Mouse (Mus musculus) Patski (cell line): ENCODE results near the gene Uqcc2. TPM values are rescaled to one million over a fixed set of nuclear protein-coding genes. Genes with fewer than 3 reads are reported as not detected.

Source experiments
- ATAC-seq: fragments of 100-300 bp; one replicate; pipeline ENCODE4 v1.8.0; 2021
- CTCF ChIA-PET: fragments of 350-600 bp; sonication (Branson Sonifier 250); formaldehyde crosslinking; loops from one replicate; lab custom pipeline; 2022; ENCODE audit warnings: inconsistent platforms; lab: Charles Lee
- POLR2A ChIA-PET: fragments of 350-600 bp; sonication (Branson Sonifier 250); formaldehyde crosslinking; loops from one replicate; lab custom pipeline; 2022; ENCODE audit warnings: antibody characterized with exemption, inconsistent platforms; lab: Charles Lee
- DNase-seq: peaks from one replicate; pipeline ENCODE4 v3.0.0-alpha.2; 2011; ENCODE audit warnings: low read depth, low spot score
- H3K27me3 ChIP-seq: fragments of 371-371 bp; one replicate; pipeline ENCODE4 v1.5.1; 2021
- CTCF ChIP-seq: fragments of 100-300 bp; IDR thresholded peaks from one replicate; pipeline ENCODE4 v1.5.1; 2021
- in situ Hi-C: fragments of 300-500 bp; cut with MboI; formaldehyde crosslinking; loops from 3 replicates; pipeline ENCODE4 v1.11.1; 2018; ENCODE audit warnings: low pct_unique_long_range_greater_than_20kb, mixed read lengths
- polyA plus RNA-seq: library from polyadenylated mRNA; unstranded; gene quantifications from one replicate; pipeline ENCODE4 v1.2.3, GENCODE M21; 2021

Uqcc2 gene
- polyA plus RNA-seq, 1 experiment from 2014 or later = 318 TPM

- H3K27me3 ChIP-seq = no peaks in the 10 kb centered on the region
- in situ Hi-C loops = no loop called here
- ChIA-PET CTCF (interaction anchor here (0.9 to 1.4 kb wide), 2 partner anchors 9 to 28 kb away, joined by 4 read pairs; no protein-coding TSS in a partner anchor), POLR2A (interaction anchor here (1.0 kb wide), 1 partner anchor 12 kb away, joined by 4 read pairs; no protein-coding TSS in a partner anchor)
- no peak for DNase-seq
- ATAC-seq = peak; percentile 72
- no peak for TF ChIP-seq CTCF
These were observed 8.3 kb upstream of the Uqcc2 start for GRCm38 (mm10) chr17:27141971-27142450.

GRCm38 (mm10) chr17:27140262-27140661 lies 6.5 kb upstream of the Uqcc2 start:
- DNase-seq (no peak), ATAC-seq (no peak)
- no peak for TF ChIP-seq CTCF
- ChIA-PET POLR2A (interaction anchor here (0.6 kb wide), 2 partner anchors 383 to 624 kb away, joined by 3 to 4 read pairs; no protein-coding TSS in a partner anchor), CTCF (interaction anchor here (1.5 to 1.7 kb wide), 2 partner anchors 15 to 50 kb away, joined by 3 read pairs; no protein-coding TSS in a partner anchor)
- in situ Hi-C loops = no loop called here
- H3K27me3 ChIP-seq = no peaks in the 10 kb centered on the region

- CTCF ChIA-PET = interaction anchor here (1.7 kb wide), 1 partner anchor 51 kb away, joined by 3 read pairs; no protein-coding TSS in a partner anchor
These were observed 5.6 kb upstream of the Uqcc2 start for GRCm38 (mm10) chr17:27139304-27139703.

GRCm38 (mm10) chr17:27138396-27138795 lies 4.7 kb upstream of the Uqcc2 start:
- ATAC-seq = no peak
- DNase-seq = no peak
- POLR2A ChIA-PET = no interaction called here
- no peak for TF ChIP-seq CTCF
- CTCF ChIA-PET = no interaction called here
- in situ Hi-C loops = loop anchor here (5.0 kb wide), 1 partner anchor 379 kb away; no protein-coding TSS in a partner anchor
- no peaks in the 10 kb centered on the region for H3K27me3 ChIP-seq

More at GRCm38 (mm10) chr17:27139304-27139703, 5.6 kb upstream of the Uqcc2 start:
- POLR2A ChIA-PET = interaction anchor here (0.6 to 0.8 kb wide), 2 partner anchors 73 to 378 kb away, joined by 3 to 5 read pairs; no protein-coding TSS in a partner anchor
- no peak for TF ChIP-seq CTCF
- ATAC-seq (no peak), DNase-seq (no peak)
- in situ Hi-C loops = loop anchor here (5.0 kb wide), 1 partner anchor 378 kb away; no protein-coding TSS in a partner anchor
- no peaks in the 10 kb centered on the region for H3K27me3 ChIP-seq

- ChIA-PET CTCF (interaction anchor here (1.1 to 2.0 kb wide), 6 partner anchors 13 to 55 kb away, joined by 4 to 18 read pairs (median 8); no protein-coding TSS in a partner anchor), POLR2A (interaction anchor here (0.7 to 2.0 kb wide), 3 partner anchors 8 to 68 kb away, joined by 3 to 6 read pairs (median 4); no protein-coding TSS in a partner anchor)
- in situ Hi-C loops = loop anchor here (5.0 kb wide), 2 partner anchors 92 to 383 kb away; no protein-coding TSS in a partner anchor
- DNase-seq (no peak), ATAC-seq (no peak)
- TF ChIP-seq CTCF = no peak
- H3K27me3 ChIP-seq = no peaks in the 10 kb centered on the region
These were observed 999 bp upstream of the Uqcc2 start for GRCm38 (mm10) chr17:27134715-27135114.

DNA sequence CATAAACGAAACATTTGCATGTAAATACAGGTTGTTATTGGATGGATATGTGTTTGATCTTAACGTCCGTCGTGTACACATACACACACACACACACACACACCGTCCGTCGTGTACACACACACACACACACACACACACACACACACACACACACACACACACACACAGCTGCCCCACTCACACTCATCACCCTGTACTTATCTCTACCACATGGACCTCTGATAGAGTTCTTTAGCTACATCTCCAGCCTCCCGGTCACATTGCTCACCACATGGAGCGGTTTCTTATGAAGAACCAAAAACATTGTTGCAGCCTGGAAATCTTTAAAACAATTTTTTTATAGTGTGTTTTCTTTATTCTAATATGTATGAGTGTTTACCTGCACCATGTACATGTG lies 471 bp upstream of the Uqcc2 start:
- in situ Hi-C loops = loop anchor here (5.0 kb wide), 1 partner anchor 92 kb away; no protein-coding TSS in a partner anchor
- no peaks in the 10 kb centered on the region for H3K27me3 ChIP-seq
- ChIA-PET CTCF (interaction anchor here (0.7 to 2.0 kb wide), 14 partner anchors 11 to 233 kb away, joined by 3 to 18 read pairs (median 5); partner anchors contain the start of gene Bak1), POLR2A (interaction anchor here (0.7 to 2.0 kb wide), 3 partner anchors 48 to 394 kb away, joined by 3 to 6 read pairs (median 4); no protein-coding TSS in a partner anchor)
- ATAC-seq = no peak
- DNase-seq = no peak
- TF ChIP-seq CTCF = no peak

DNA sequence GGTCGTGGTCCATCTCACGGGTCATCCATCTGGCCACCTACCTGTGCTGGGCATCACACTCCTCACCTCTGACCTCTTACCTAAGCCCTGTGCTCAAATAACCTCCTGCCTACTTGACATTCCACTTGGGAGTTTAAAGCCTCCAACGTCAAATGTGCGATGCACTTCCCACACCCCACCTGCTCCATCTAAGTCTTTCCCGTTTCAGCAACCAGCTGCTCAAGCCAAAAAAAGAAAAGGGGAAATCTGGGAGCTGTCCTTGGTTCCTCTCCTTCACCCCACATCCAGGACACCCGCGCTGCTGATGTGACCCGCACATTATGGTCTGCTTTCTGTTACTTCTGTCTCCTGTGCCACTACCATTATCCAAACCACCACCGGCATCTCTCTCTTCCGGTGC lies 1.5 kb downstream of the Uqcc2 start:
- H3K27me3 ChIP-seq = no peaks in the 10 kb centered on the region
- CTCF ChIA-PET = interaction anchor here (0.9 kb wide), 1 partner anchor 11 kb away, joined by 3 read pairs; no protein-coding TSS in a partner anchor
- in situ Hi-C loops = loop anchor here (5.0 kb wide), 1 partner anchor 90 kb away; no protein-coding TSS in a partner anchor
- no peak for ATAC-seq
- no peak for TF ChIP-seq CTCF
- DNase-seq = no peak
- POLR2A ChIA-PET = interaction anchor here (1.2 kb wide), 1 partner anchor 19 kb away, joined by 3 read pairs; no protein-coding TSS in a partner anchor

GRCm38 (mm10) chr17:27131240-27131665 lies 2.5 kb downstream of the Uqcc2 start:
- no peak for TF ChIP-seq CTCF
- no peak for DNase-seq
- in situ Hi-C loops = loop anchor here (5.0 kb wide), 1 partner anchor 89 kb away; no protein-coding TSS in a partner anchor
- ChIA-PET POLR2A (interaction anchor here (1.2 kb wide), 1 partner anchor 20 kb away, joined by 3 read pairs; no protein-coding TSS in a partner anchor), CTCF (no interaction called here)
- no peak for ATAC-seq
- no peaks in the 10 kb centered on the region for H3K27me3 ChIP-seq

DNA sequence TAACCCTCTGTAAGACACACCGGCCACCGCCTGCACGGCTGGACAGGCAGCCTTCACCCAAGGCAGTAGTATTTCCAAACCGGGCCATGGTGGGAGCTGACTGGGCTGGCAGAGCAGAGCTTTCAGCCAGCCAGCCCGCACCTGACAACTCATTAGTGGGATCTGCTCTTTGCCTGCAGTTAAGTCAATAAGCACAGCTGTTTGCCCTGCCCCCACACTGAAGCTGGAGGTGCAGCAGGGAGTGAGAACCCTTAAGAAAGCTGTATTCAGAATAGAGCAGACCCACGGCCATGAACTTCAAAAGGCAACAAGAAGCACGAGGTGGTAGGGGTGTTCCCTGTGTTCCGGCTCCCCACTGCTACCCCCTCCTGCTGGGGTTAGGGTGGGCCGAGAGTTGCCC lies 3.5 kb downstream of the Uqcc2 start:
- DNase-seq (no peak), ATAC-seq (no peak)
- CTCF ChIA-PET = interaction anchor here (0.8 kb wide), 1 partner anchor 98 kb away, joined by 3 read pairs; no protein-coding TSS in a partner anchor
- POLR2A ChIA-PET = no interaction called here
- TF ChIP-seq CTCF = no peak
- no peaks in the 10 kb centered on the region for H3K27me3 ChIP-seq
- in situ Hi-C loops = loop anchor here (5.0 kb wide), 1 partner anchor 88 kb away; no protein-coding TSS in a partner anchor

GRCm38 (mm10) chr17:27129819-27130218 lies 3.9 kb downstream of the Uqcc2 start:
- H3K27me3 ChIP-seq = no peaks in the 10 kb centered on the region
- POLR2A ChIA-PET = no interaction called here
- CTCF ChIA-PET = interaction anchor here (0.8 kb wide), 1 partner anchor 97 kb away, joined by 3 read pairs; no protein-coding TSS in a partner anchor
- ATAC-seq (no peak), DNase-seq (no peak)
- in situ Hi-C loops = loop anchor here (5.0 kb wide), 1 partner anchor 88 kb away; no protein-coding TSS in a partner anchor
- no peak for TF ChIP-seq CTCF
